Mouse (Mus musculus): ENCODE results near the gene Zscan12.

- TF ChIP-seq CTCF (IDR thresholded peaks at IDR 0.05) (no peak), EP300 (IDR thresholded peaks at IDR 0.05) (no peak)
Observed at GRCm38 (mm10) chr13:21327424-21327823, 35.2 kb upstream of the Zscan12 start.
